Mouse (Mus musculus) testis, adult 2 months (tissue): Measurements from ENCODE around the gene Arid1b.

ENCODE experiments used
- CTCF ChIP-seq: fragments of 200-500 bp; IDR thresholded peaks from 2 replicates; pipeline ENCODE4 v1.5.1; 2012; ENCODE audit warnings: low read depth, mild to moderate bottlenecking, inconsistent platforms, low read length, moderate library complexity; ENCODE audit not compliant: control insufficient read depth, insufficient read depth, insufficient replicate concordance
- POLR2A ChIP-seq: fragments of 200-500 bp; IDR thresholded peaks from 2 replicates; pipeline ENCODE4 v1.6.1; 2012; ENCODE audit warnings: low read depth, mild to moderate bottlenecking, inconsistent platforms, low read length, moderate library complexity; ENCODE audit not compliant: control insufficient read depth

DNA sequence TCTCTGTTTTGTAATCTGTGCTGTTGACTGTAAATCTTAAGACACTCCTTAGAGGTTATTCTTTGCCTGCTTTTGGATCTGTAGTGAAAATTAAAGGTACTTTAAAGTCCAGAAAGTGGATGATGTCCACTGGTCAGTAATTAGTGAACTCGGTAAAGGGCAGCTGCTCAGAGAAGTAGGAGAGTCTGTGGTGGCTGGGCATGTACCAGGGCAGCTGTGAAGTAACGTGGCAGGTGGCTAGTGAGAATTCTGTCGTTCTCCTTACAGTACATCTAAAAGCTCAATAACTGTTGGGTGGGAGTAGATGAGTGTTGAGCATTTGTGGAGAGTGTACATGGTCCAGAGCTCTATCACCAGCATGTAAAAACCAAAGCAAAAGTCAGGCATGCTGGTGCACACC, 67.1 kb downstream of the Arid1b start:
- TF ChIP-seq POLR2A (no peak), CTCF (no peak)
